Mouse (Mus musculus) thymus, adult 2 months (tissue): ENCODE measurements around the gene Lat.

ENCODE experiments used
- CTCF ChIP-seq: fragments of 200-500 bp; IDR thresholded peaks from 2 replicates; pipeline ENCODE4 v1.5.1; 2012; ENCODE audit warnings: mild to moderate bottlenecking, control low read depth, low read length, moderate library complexity, borderline replicate concordance; ENCODE audit not compliant: control insufficient read depth, poor library complexity, insufficient read depth; ENCODE audit errors: extremely low read depth
- POLR2A ChIP-seq: fragments of 200-500 bp; IDR thresholded peaks from 2 replicates; pipeline ENCODE4 v1.6.1; 2012; ENCODE audit warnings: mild to moderate bottlenecking, low read length, control low read depth, moderate library complexity; ENCODE audit not compliant: control insufficient read depth, poor library complexity, insufficient read depth; ENCODE audit errors: extremely low read depth

- no peak for TF ChIP-seq CTCF
- no peak for TF ChIP-seq POLR2A
Observed at GRCm38 (mm10) chr7:126353994-126354365, 15.4 kb downstream of the Lat start.
